Mouse (Mus musculus) ES-E14 (cell line): ENCODE measurements around the gene Tmem185b. TPM values are rescaled to one million over a fixed set of nuclear protein-coding genes. Genes with fewer than 3 reads are reported as not detected.

Experiments
- DNase-seq: peaks from one replicate; pipeline ENCODE4 v3.0.0-alpha.2; 2013; ENCODE audit warnings: low read depth, low spot score
- H3K27ac ChIP-seq: 2 replicates; pipeline ENCODE4 v1.5.1; 2012; ENCODE audit warnings: low read depth, mild to moderate bottlenecking, low read length, moderate library complexity, mixed read lengths; ENCODE audit not compliant: poor library complexity, insufficient read depth, severe bottlenecking
- H3K36me3 ChIP-seq: 2 replicates; pipeline ENCODE4 v1.6.1; 2012; ENCODE audit warnings: mild to moderate bottlenecking, low read length, moderate library complexity, mixed read lengths; ENCODE audit not compliant: control insufficient read depth, poor library complexity, insufficient read depth, severe bottlenecking
- H3K4me1 ChIP-seq, 2 experiments: fragments of 150-350 bp in 1 of 2; sonication (generic) in 1 of 2; 2 replicates each; pipeline ENCODE4 v1.6.1; 2012; ENCODE audit warnings: low read length in 2 of 2, mild to moderate bottlenecking in 1 of 2, mixed read lengths in 1 of 2; ENCODE audit not compliant: control insufficient read depth in 2 of 2, insufficient read depth in 2 of 2, poor library complexity in 1 of 2
- H3K4me3 ChIP-seq, 2 experiments: fragments of 150-350 bp in 1 of 2; sonication (generic) in 1 of 2; 2 replicates each; pipeline ENCODE4 v1.5.1; 2012; ENCODE audit warnings: low read length in 2 of 2, low read depth in 1 of 2, mild to moderate bottlenecking in 1 of 2, mixed read lengths in 1 of 2; ENCODE audit not compliant: insufficient read depth in 1 of 2, poor library complexity in 1 of 2, severe bottlenecking in 1 of 2
- H3K9ac ChIP-seq: 2 replicates; pipeline ENCODE4 v1.6.1; 2012; ENCODE audit warnings: low read depth, mild to moderate bottlenecking, low read length, mixed read lengths; ENCODE audit not compliant: poor library complexity, insufficient read depth, severe bottlenecking
- H3K9me3 ChIP-seq: fragments of 150-350 bp; sonication (generic); 2 replicates; pipeline ENCODE4 v1.6.1; 2012; ENCODE audit warnings: low read depth, mild to moderate bottlenecking, low read length; ENCODE audit not compliant: control insufficient read depth, insufficient read depth
- CHD2 ChIP-seq: IDR thresholded peaks from 2 replicates; pipeline ENCODE4 v1.6.1; 2014; ENCODE audit warnings: mild to moderate bottlenecking, low read depth, low read length, inconsistent platforms
- HCFC1 ChIP-seq: IDR thresholded peaks from 2 replicates; pipeline ENCODE4 v1.6.1; 2012; ENCODE audit warnings: low read length, inconsistent platforms, borderline replicate concordance; ENCODE audit not compliant: insufficient read depth
- MAFK ChIP-seq: IDR thresholded peaks from 2 replicates; pipeline ENCODE4 v1.6.1; 2014; ENCODE audit warnings: mild to moderate bottlenecking, low read depth, low read length, inconsistent platforms; ENCODE audit not compliant: insufficient read depth
- ZC3H11A ChIP-seq: IDR thresholded peaks from 2 replicates; pipeline ENCODE4 v1.6.1; 2012; ENCODE audit warnings: low read depth, mild to moderate bottlenecking, inconsistent platforms, low read length, borderline replicate concordance
- ZNF384 ChIP-seq: IDR thresholded peaks from 2 replicates; pipeline ENCODE4 v1.6.1; 2012; ENCODE audit warnings: low read depth, low read length, inconsistent platforms
- in situ Hi-C, 2 experiments: fragments of 600-800 bp; cut with MboI; formaldehyde crosslinking; loops; one replicate each; pipeline ENCODE4 v1.15.1; 2025; ENCODE audit warnings: low sequenced_read_pairs in 2 of 2, inconsistent platforms in 1 of 2; ENCODE audit not compliant: unreplicated experiment in 2 of 2
- total RNA-seq: library from RNA; depleted of rRNA; stranded (reverse); fragments of 300-350 nt; gene quantifications from 2 replicates; pipeline ENCODE4 v1.2.3, GENCODE M21; 2012

Tmem185b gene
- total RNA-seq, 1 experiment, result 27.0 TPM

- Histone ChIP-seq H3K36me3 (no peaks in the 10 kb centered on the region), H3K27ac (no peak overlapping the region), H3K4me1 (peaks cover 2 to 10% of the 10 kb centered on the region in 2 experiments; a peak in 3 of 4 replicates), H3K4me3 (no peak overlapping the region), H3K9ac (no peak overlapping the region), H3K9me3 (no peaks in the 10 kb centered on the region)
- no peak for DNase-seq
- TF ChIP-seq ZC3H11A (no peak), ZNF384 (no peak), MAFK (no peak), HCFC1 (no peak), CHD2 (no peak)
- in situ Hi-C loops, result no loop called here
Measured at GRCm38 (mm10) chr1:119509474-119509873, 16.5 kb upstream of the Tmem185b start.

- H3K9me3 ChIP-seq, result no peaks in the 10 kb centered on the region
- in situ Hi-C loops, result no loop called here
- peaks cover 0 to 7% of the 10 kb centered on the region in 2 experiments; a peak in 3 of 4 replicates for H3K4me1 ChIP-seq
- no peak overlapping the region for H3K27ac ChIP-seq
- no peak for DNase-seq
- TF ChIP-seq ZNF384, result no peak
- TF ChIP-seq HCFC1, result no peak
- TF ChIP-seq MAFK, result 0 out of 2 replicates have a peak, but pooled peaks have one; percentile 19
- no peaks in the 10 kb centered on the region for H3K36me3 ChIP-seq
- no peak overlapping the region for H3K9ac ChIP-seq
- no peak overlapping the region for H3K4me3 ChIP-seq
Measured at GRCm38 (mm10) chr1:119510409-119510808, 15.6 kb upstream of the Tmem185b start.

DNA sequence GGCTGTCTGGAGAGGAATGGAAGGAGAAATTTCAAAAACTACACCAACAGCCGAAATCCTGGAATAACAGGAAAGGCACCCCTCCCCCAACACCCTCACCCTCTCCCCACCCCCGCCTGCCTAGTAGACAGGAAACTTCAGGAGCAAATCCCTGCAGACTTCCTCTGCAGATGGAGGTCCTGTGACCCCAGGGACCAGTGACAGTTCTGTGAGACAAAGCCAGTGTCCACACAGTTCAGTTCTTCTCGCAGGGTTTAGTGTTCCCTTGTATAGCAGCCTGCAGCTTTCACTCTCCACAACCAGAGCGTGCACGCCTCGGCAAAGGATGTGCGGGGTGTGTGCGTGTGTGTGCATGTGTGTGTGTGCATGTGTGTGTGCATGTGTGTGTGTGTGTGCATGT, 15.1 kb upstream of the Tmem185b start:
- TF ChIP-seq CHD2 (no peak), MAFK (no peak), ZC3H11A (no peak), ZNF384 (no peak), HCFC1 (no peak)
- Histone ChIP-seq H3K36me3 (no peaks in the 10 kb centered on the region), H3K4me3 (no peak overlapping the region), H3K27ac (no peak overlapping the region), H3K9me3 (no peaks in the 10 kb centered on the region), H3K9ac (peak overlapping the region; percentile 33; the same call in 1 of the 2 replicates), H3K4me1 (peaks cover 0 to 7% of the 10 kb centered on the region in 2 experiments; a peak in 2 of 4 replicates)
- in situ Hi-C loops, result no loop called here
- no peak for DNase-seq

DNA sequence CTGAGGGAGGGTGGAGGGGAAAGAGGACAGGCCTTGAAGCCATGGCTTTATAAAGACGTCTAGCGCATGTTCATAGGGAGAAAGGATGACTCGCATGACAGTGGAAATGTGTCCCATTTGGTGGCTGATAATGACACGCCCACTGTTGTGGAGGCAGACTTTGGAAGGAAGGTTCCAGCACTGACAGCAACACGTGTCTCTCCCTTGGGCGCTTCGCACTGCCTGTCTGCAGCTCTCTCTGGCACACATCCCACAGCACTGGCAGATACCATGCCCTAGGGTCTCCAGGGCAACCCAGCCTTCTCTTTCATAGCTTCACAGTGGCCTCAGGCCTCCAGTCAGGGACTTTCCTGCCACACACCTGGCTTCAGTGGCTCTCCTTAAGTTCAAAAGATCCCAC, 7.9 kb upstream of the Tmem185b start:
- no peak overlapping the region for H3K27ac ChIP-seq
- DNase-seq, result no peak
- in situ Hi-C loops, result no loop called here
- no peaks in the 10 kb centered on the region for H3K36me3 ChIP-seq
- no peaks in the 10 kb centered on the region for H3K9me3 ChIP-seq
- no peak overlapping the region for H3K4me3 ChIP-seq
- TF ChIP-seq CHD2, result no peak
- no peak for TF ChIP-seq ZNF384
- no peaks in the 10 kb centered on the region for H3K4me1 ChIP-seq
- H3K9ac ChIP-seq, result no peak overlapping the region

GRCm38 (mm10) chr1:119518786-119519185, 7.2 kb upstream of the Tmem185b start:
- H3K4me3 ChIP-seq, result no peak overlapping the region
- no peak for DNase-seq
- no peaks in the 10 kb centered on the region for H3K9me3 ChIP-seq
- no peaks in the 10 kb centered on the region for H3K36me3 ChIP-seq
- no peak overlapping the region for H3K9ac ChIP-seq
- peaks cover 0 to 2% of the 10 kb centered on the region in 2 experiments; a peak in 2 of 4 replicates for H3K4me1 ChIP-seq
- H3K27ac ChIP-seq, result no peak overlapping the region
- TF ChIP-seq MAFK (no peak), HCFC1 (no peak), ZC3H11A (no peak), CHD2 (no peak), ZNF384 (no peak)
- in situ Hi-C loops, result no loop called here
